Mouse (Mus musculus) heart, postnatal 10 days (tissue): ENCODE results near the gene Myrf. TPM values are rescaled to one million over a fixed set of nuclear protein-coding genes. Genes with fewer than 3 reads are reported as not detected.

ENCODE experiments used
- DNase-seq, 2 experiments: peaks; one replicate each; pipeline ENCODE4 v3.0.0; 2021
- intact Hi-C: fragments of 180-260 bp; cut with DNase I; formaldehyde crosslinking; loops from one replicate; pipeline ENCODE4 v1.15.1; 2025
- total RNA-seq, 2 experiments: library from RNA; stranded (reverse); gene quantifications; 2 replicates each; pipeline ENCODE4 v1.2.3; 2021

Gene Myrf
- total RNA-seq, 2 experiments from 2014 or later = 5.7 to 9.1 TPM

DNA sequence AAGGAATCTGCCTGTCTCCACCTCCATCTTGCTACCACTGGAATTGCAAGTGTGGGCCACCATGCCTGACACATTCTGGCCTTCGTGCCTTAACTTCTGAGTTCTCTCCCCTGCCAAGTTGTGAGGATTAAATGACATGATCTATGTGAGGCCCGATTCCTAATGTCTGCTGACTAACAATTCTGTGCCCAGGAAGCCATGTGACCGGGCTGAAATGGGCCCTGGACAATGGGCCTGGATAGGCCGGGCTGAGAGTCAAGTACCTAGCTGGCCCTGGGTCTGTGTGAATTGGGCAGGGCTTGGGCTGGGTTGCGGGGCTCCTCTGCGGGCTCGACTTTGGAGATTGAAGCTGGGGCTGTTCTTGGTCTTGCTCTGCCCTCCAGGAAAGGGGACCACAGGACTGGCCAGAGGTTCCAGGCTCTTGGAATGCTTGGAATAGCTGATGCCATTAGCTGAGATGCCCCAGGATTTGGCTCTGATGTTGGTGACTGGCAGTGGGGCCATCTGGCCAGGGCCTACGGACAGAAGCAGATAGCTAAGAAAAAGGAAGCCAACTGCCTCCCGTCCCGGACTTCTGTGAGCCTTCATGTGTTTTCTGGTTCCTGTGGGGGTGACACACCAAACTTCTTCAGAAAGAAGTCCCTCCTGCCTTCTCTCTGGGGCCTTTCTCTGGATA is 26.6 kb downstream of the Myrf start:
- intact Hi-C loops = no loop called here
- peak in 1 of 2 experiments; percentile 24 for DNase-seq

DNA sequence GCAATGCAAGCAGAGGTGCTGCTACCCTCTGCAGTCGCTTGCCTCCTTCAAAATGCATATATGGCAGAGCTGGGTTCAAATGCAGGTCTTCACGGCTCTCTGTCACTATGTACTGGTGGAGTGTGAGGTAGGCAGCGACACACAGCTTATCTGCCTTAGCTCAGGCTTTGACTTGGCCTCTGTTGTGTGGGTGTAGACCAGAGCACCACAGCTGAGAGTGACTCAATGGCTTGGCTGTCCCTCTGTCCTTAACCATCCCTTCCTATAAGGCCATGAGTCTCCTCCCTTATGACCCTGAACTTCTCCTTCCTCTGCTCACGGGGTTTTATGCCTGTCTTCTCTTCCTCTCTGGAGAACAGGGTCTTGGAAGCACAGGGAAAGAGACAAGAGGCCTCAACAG is 29.7 kb downstream of the Myrf start:
- intact Hi-C loops = no loop called here
- DNase-seq = no peak

DNA sequence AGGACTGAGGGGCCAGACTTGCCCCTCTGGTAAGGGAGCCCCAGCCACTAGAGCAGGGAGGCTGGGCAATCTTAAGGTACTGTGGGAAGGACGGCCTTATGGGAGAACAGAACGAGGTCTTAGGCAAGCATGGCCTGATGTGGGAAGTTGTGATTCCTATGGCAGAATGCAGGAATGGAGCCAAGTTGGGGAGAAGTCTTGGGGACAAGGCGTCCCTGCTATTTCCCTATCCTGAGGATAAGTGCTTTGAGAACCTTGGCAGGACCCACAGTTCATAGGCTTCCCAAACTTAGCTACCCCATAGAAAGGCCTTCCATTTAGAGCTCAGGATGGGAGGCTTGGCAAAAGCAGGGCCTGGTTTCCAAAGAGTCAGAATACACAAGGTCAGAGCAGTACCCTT is 31.7 kb downstream of the Myrf start:
- intact Hi-C loops = no loop called here
- peak in 1 of 2 experiments; percentile 29 for DNase-seq

DNA sequence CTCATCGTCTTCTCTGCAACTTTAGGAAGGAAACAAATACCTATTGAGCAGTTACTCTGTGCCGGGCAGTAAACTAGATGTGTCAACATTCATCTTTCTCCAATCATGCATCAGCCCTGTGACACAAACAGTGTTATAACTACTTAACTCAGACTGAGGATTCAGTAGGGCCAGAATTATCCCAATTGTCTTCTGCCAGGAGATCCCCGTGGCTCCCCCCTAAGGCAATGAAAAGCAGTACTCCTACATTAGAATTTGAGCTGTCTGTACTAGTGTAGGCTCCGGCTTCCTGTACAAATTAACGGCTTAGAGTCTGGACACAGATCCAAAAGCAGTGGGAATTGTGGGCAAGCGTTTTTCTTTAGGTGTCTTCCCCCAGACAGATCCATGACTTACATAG is 35.5 kb downstream of the Myrf start:
- no peak for DNase-seq
- intact Hi-C loops = no loop called here

DNA sequence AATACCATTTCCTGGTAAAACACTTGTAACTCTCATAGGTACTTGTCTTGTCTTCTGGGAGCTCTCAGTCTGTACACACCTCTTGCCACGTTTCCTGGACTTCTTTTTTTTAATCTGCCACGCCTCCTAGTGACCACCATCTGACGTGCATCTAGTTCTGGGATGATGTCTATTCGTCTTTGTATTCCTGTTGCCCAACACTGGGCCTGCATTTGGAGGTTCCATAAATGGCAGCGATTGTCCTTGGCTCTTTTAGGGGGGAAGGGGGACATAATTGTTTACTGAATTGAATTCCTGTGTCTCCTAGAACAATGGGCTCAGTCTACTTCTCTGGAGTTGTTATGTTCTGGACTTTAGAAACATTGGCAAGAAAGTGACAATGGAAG is 35.9 kb downstream of the Myrf start:
- intact Hi-C loops = no loop called here
- peak; percentile 48 to 69 for DNase-seq

DNA sequence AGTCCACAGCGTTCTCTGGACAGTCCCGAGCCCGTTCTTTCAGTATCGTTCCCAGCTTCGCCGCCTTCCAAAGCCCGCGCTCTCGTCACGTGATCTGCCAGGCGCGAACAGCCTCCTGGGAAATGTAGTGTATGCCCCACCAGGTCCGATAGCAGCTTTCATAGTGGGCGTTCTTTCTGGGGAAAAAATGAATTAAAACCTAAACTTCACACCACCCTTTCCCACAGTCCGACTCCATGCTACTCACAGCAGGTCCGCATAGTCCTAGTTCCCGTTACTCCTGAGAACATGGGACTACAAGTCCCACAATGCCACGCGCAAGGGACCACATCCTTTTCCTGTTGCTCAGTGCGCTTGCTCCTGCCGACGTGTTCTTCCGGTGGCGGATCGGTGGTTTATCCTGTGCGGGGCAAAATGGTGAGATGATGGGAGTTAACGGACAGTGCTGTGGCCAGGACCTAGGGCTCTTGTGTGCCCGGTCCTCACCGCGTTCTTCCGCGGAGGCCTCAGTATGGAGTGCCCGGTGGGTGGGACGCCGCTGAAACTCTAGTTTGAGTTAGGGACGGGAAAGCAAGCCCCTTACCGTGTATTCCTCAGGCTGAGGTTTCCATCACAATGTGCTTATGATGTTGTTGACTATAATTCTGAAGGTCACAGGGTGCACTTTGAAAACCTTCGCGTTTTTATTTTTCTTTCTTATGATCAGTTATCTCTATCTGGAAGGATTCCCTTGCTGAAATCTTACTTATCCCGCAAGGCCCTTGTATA is 36.5 kb downstream of the Myrf start, which contains the start of the genes Tmem258 and Fen1:
TSS of gene Tmem258 (plus strand) at position 167 of the 768 bp plus-strand sequence.
TSS of gene Fen1 (minus strand) at position 322 of the 768 bp plus-strand sequence.
- peak; percentile 94 to 97 for DNase-seq
- intact Hi-C loops = no loop called here

DNA sequence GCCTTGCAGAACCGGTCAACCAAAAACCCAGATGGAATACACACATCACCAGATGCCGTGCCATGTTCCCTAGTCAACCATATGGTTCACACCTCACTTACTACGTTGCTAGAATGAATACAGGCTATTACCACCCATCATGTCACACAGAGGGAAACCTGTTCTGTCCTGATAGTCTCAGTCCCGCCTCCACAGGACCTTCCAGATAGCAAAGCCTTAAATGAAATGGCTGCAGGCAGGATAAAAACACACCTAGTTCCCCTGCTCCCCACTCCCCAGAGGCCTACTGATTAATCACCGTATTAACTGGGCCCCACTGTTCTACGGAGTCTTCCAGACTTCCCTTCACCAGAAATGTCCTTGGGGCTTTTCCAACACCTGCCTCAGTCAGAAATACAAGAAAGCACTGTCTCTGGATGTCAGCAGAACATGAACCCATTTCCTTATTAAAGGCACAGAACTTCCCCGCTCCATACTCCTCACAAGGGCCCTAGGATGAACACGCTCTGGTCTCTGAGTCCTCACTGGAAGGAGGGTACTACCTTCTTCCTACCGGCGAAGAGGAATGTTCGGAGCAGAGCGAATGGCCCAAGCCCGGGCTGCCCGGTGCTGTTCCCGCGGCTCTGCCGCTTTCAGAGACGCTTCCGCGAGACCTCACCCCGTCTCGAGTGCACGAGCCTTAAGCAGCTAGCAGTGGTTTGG is 37.3 kb downstream of the Myrf start:
- no peak for DNase-seq
- intact Hi-C loops = no loop called here

DNA sequence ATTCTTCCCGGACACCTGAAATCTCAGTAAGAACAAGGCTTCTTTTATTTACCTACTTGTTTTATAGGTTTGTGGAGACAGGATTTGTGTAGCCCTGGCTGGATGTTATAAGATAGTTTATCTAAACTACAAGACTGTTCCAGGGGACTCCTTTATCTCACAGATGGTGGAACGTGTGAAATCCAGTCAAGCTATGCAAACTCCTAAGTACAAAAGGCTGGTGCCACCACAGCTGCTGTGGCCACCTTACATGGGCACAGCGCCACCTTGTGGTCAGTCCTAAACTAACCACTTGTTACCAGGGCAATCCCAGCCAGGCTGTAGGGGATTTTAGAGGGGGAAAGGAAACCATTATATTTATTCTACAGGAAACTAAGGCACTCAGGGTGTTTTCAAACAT is 41.8 kb downstream of the Myrf start:
- peak; percentile 78 to 90 for DNase-seq
- intact Hi-C loops = loop anchor here (2.0 to 5.0 kb wide), 2 partner anchors 198 to 286 kb away; partner anchors contain the start of genes Best1 and Rab3il1

DNA sequence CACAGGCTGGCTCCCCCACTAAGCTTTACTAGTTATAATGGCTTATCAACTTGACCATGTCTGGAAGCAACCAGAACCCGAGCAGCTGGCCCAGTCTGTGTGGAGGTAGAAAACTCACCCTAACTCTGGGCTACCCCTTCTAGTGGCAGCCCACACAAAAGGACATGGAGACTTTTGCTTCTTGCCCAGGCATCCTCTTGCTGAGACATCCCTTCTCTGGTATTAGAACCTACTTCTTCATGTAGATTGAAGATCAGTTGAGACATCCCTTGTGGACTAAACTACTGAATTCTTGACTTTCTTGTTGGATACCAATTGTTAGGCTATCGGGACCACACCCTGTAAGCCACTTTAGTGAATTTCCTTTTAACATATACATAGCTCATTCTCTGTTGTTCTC is 42.3 kb downstream of the Myrf start:
- DNase-seq = no peak
- intact Hi-C loops = loop anchor here (2.0 to 5.0 kb wide), 2 partner anchors 197 to 286 kb away; partner anchors contain the start of genes Best1 and Rab3il1

DNA sequence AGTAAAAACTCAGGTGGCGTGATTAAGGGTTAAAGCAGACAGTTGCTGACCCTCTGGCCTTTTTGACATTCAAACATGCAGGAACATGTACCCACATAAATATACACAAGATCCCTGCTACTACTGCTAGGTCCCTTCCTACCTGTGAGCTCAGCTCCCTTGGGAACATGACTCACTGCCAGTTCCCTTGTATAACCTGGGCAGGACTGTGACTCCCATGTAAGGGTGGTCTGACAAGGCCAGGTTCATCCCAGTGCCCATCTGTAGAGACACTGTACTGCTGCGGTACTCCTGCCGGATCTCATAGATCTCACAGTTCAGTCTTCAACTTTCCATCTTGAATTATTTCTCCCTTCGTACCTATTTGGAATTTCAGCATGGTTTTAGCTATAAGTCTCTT is 43.4 kb downstream of the Myrf start:
- intact Hi-C loops = loop anchor here (5.0 kb wide), 1 partner anchor 285 kb away; no protein-coding TSS in a partner anchor

DNA sequence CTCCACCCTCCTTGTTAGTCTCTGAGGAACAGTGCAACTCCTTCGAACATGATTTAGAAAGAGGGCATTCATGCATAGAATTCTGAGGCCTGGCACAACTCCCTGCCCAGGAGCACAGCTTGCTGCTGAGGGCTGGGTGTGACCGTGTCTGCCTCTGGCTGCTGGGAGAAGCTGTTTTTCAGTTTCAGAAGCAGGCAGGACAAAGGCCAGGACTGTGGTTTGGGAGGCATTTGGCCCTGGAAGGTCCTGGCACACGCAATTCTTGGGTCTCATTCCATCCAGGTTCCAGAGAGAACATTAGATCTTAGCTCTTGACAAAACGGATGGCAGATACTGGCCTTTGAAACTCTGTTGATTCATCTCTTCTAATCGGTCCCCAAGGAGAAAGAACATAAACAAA is 45.3 kb downstream of the Myrf start:
- intact Hi-C loops = loop anchor here (5.0 kb wide), 1 partner anchor 283 kb away; no protein-coding TSS in a partner anchor
- DNase-seq = no peak

More for the DNA sequence above, 43.4 kb downstream of the Myrf start:
- DNase-seq = no peak

DNA sequence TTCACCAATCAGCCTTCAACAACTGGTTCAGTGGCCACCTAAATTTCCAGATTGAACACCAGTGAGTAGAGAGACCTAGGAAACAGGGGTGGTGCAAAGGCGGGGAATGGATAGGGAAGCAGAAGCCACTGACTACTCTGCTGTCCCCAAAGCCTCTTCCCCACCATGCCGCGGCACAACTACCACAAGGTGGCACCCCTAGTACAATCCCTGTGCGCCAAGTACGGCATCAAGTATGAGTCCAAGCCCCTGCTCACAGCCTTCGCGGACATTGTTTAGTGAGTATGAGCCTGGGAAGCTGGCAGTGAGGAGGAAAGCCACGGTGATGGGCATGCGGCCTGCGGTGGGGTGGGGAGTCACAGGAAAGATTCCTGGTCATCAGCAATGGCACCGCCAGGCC is 46.2 kb downstream of the Myrf start:
- DNase-seq = no peak
- intact Hi-C loops = no loop called here

DNA sequence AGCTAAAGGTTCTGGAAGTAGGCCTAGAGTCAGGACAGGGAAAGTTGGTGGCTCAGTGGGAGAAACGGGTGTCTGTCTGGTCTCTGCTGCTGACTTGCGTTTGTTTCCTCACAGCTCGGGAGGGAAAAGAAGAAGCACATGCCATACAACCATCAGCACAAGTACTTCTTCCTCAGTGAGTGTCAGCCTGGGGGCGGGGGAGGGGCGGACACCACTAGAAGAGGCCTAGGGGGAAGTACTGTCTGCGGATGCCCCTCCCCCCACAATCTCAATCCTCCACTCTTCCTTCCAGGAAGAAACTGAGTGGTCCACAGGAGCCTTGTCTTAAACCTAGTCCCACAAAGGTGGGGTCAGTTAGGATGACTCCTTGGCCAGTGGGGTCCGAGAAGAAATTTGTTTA is 49.2 kb downstream of the Myrf start:
- intact Hi-C loops = no loop called here
- DNase-seq = peak in 1 of 2 experiments; percentile 19

DNA sequence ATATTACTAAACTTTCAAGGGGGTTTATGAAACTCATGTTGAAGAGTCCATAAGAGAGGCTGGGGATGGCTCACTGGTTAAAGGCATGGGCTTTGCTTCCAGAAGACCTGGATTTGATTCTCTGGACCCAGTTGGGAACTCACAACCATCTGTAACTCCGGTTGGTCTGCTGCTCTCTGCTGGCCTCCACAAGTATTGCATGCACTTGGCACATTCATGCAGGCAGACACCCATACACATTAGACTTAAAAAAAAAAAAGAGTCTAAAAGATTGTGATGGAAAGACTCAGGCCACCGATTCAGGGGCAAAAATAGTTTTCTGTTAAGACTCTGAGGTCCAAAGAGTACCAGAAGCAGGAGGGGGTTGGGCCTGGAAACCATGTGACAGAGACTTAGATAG is 49.8 kb downstream of the Myrf start:
- DNase-seq = peak; percentile 82 to 87
- intact Hi-C loops = no loop called here

DNA sequence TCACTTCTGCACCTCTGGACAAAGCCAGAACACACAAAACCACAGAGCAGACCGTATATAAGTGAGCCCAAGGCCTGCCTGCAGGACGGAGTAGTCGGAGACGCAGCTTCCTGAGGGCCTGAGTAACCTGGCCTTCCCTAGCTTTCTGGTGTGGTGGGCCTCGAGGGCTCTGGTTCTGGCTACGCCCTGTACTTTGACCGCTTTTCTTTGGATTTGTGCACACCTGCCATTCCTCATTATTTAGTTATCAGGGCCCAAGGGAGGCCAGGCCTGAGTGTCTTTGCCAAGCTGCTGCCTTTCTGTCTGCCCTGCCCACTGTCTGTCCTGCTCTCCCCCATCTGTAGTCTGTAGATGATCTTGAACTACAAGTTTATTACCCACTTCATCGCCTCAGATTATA is 50.6 kb downstream of the Myrf start:
- intact Hi-C loops = no loop called here
- no peak for DNase-seq

DNA sequence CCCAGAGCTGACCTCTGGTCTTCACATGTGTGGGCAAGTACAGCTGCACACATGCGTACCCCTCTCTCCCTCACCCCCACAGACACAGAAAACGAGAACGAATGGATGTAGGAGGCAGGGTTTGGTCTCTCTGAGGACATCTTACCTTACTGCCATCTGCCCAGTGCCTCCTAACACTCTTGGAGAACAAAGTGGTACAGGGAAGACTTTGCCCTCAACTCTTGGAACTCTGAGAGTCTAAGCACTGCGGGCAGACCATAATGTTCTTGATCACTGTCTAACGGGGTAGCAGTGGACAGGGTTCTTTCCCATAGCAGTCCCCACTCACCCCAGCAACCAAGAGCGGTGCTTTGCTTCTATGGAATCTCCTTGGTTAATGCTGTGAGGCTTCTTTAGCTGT is 51.5 kb downstream of the Myrf start:
- intact Hi-C loops = no loop called here

DNA sequence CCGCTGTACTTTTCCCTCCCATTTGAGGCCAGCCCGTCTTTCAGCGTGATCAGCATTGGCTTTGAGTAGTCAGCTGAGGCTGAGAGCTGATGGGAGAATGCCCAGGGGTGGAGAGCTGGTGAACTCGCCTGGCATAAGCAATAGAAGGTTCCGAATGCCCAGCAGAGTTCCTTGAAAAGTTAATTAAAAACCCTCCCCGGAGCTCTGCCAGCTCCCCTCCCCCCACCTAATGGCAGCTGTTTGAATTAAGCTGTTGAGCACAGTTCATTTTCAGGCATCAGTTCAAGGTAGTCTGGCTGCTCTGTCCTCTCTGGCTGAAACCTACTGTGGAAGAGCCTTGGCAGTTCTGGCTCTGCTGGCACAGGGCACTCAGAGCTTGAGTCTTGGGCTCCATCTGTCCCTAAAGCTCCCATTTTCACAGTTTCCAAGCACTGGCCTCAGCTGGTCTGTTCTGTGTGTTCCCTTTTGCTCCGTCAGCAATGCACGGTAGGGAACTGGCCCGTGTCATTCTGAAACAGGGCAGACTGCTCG is 52.2 kb downstream of the Myrf start:
- no peak for DNase-seq
- intact Hi-C loops = no loop called here

More for the DNA sequence above, 51.5 kb downstream of the Myrf start:
- no peak for DNase-seq

DNA sequence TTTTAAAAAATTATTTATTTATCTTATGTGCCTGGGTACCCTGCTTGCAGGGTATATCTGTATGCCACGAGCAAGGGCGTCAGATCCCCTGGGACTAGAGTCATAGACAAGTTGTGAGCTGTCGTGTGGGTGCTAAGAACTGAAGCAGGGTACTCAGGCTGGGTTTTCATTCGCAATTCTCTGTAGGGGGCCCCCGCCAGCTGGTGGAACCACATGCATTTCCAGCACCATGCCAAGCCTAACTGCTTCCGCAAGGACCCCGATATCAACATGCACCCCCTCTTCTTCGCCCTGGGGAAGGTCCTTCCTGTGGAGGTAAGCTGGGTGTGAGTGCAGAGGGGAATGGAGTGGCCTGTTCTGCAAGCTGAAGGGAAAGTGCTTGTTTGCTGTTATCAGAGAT is 54.0 kb downstream of the Myrf start:
- intact Hi-C loops = no loop called here
- no peak for DNase-seq

DNA sequence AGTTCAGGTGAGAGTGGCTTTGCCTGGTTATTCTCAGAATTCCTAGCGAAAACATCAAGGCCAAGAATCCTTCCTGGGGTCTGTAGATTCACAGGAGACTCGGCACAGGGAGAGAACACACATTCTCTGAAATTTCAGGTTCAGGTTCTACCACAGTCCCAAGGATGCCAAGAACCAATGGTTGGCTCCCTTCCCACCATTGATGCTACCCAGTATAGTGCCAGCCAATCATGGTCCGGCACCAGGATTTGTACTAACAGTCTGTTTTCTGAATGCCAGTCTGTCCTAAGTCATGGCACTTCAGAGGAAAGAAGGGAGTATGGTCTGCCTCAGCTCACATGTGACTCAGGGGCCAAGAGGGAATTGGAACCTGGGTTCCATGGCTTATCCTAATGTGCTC is 54.7 kb downstream of the Myrf start:
- intact Hi-C loops = no loop called here

DNA sequence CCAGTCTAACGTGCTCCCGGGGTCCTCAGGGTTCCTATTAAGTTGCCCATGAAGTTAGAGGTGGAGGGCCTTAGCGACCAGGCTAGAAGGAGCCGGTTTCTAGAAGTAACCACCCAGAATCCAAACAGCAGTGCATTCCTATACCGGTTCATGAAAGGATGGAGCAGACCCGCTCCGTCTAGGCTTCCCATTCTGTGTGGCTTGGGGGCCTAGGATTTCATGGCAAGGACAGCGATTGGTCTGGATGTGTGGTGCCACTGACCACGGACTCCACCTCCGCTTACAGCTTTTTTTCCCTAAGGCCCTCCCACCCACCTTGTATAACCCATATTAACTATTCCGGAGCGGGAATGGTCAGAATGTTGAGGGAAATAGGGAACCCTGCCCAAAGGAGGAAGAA is 56.5 kb downstream of the Myrf start:
- intact Hi-C loops = loop anchor here (5.0 kb wide), 1 partner anchor 147 kb away; no protein-coding TSS in a partner anchor
- DNase-seq = no peak

More for the DNA sequence above, 54.7 kb downstream of the Myrf start:
- DNase-seq = no peak
